Mouse (Mus musculus): ENCODE data around the gene Tmem121. TPM values are rescaled to one million over a fixed set of nuclear protein-coding genes. Genes with fewer than 3 reads are reported as not detected.
A peak's percentile ranks its signal among the peaks of the same experiment; 100 is the strongest.

Gene Tmem121
- polyA plus RNA-seq, 1 experiment from 2014 or later: 44.9 TPM

- peaks cover 54% of the 10 kb centered on the region for H3K4me1 ChIP-seq
- no peak overlapping the region for H3K27ac ChIP-seq
- WGBS: 61% methylated on average over 7 of the region's 7 CpGs
- peak overlapping the region; percentile 62 for H3K4me2 ChIP-seq
- H3K27me3 ChIP-seq (replicated peaks): no peaks in the 10 kb centered on the region
- H3K36me3 ChIP-seq (replicated peaks): peaks cover 13% of the 10 kb centered on the region; the same call in 1 of the 2 replicates
- peak overlapping the region; percentile 65; the same call in 1 of the 2 replicates for H3K9ac ChIP-seq
- ATAC-seq (replicated peaks): no peak
- no peaks in the 10 kb centered on the region for H3K9me3 ChIP-seq
- H3K4me3 ChIP-seq: peak overlapping the region; percentile 71
These were observed 42.6 kb upstream of the Tmem121 start for GRCm38 (mm10) chr12:113143164-113143563.

- WGBS: 84% methylated on average over 20 of the region's 20 CpGs
- Histone ChIP-seq H3K9ac (no peak overlapping the region), H3K4me2 (no peak overlapping the region), H3K4me1 (peaks cover 49% of the 10 kb centered on the region), H3K27ac (no peak overlapping the region), H3K9me3 (no peaks in the 10 kb centered on the region), H3K4me3 (no peak overlapping the region), H3K36me3 (replicated peaks) (peaks cover 13% of the 10 kb centered on the region; the same call in 1 of the 2 replicates), H3K27me3 (replicated peaks) (no peaks in the 10 kb centered on the region)
- ATAC-seq (replicated peaks): no peak
These were observed 41.6 kb upstream of the Tmem121 start for GRCm38 (mm10) chr12:113144001-113144756.

- no peaks in the 10 kb centered on the region for H3K9me3 ChIP-seq
- peaks cover 13% of the 10 kb centered on the region; the same call in 1 of the 2 replicates for H3K36me3 ChIP-seq (replicated peaks)
- no peaks in the 10 kb centered on the region for H3K27me3 ChIP-seq (replicated peaks)
- no peak overlapping the region for H3K27ac ChIP-seq
- no peak overlapping the region for H3K9ac ChIP-seq
- no peak for ATAC-seq (replicated peaks)
- H3K4me3 ChIP-seq: no peak overlapping the region
- WGBS: 91% methylated on average over 16 of the region's 16 CpGs
- H3K4me1 ChIP-seq: peaks cover 42% of the 10 kb centered on the region
- no peak overlapping the region for H3K4me2 ChIP-seq
These were observed 40.8 kb upstream of the Tmem121 start for GRCm38 (mm10) chr12:113144886-113145285.

- no peak overlapping the region for H3K9ac ChIP-seq
- no peak overlapping the region for H3K4me3 ChIP-seq
- peaks cover 42% of the 10 kb centered on the region for H3K4me1 ChIP-seq
- peaks cover 3% of the 10 kb centered on the region; the same call in 1 of the 2 replicates for H3K27me3 ChIP-seq (replicated peaks)
- H3K36me3 ChIP-seq (replicated peaks): peaks cover 13% of the 10 kb centered on the region; the same call in 1 of the 2 replicates
- H3K9me3 ChIP-seq: no peaks in the 10 kb centered on the region
- H3K4me2 ChIP-seq: no peak overlapping the region
- WGBS: 90% methylated on average over 5 of the region's 5 CpGs
- ATAC-seq (replicated peaks): no peak
- H3K27ac ChIP-seq: no peak overlapping the region
These were observed 40.1 kb upstream of the Tmem121 start for GRCm38 (mm10) chr12:113145591-113145990.

- Histone ChIP-seq H3K4me3 (no peak within 1 kb of the TSS), H3K4me1 (peaks cover 34% of the 10 kb centered on the region), H3K9ac (no peak within 1 kb of the TSS), H3K27me3 (replicated peaks) (peaks cover 11% of the 10 kb centered on the region; the same call in 1 of the 2 replicates), H3K27ac (no peak within 1 kb of the TSS), H3K9me3 (no peaks in the 10 kb centered on the region), H3K36me3 (replicated peaks) (peaks cover 13% of the 10 kb centered on the region; the same call in 1 of the 2 replicates), H3K4me2 (peak within 1 kb of the TSS; percentile 25)
- 0 out of 2 replicates have a peak, but pooled peaks have one; percentile 7 for ATAC-seq (replicated peaks)
- 10% methylated on average over 45 of the region's 45 CpGs for WGBS
These were observed 39.3 kb upstream of the Tmem121 start, which contains the start of gene Crip1 for GRCm38 (mm10) chr12:113146112-113147057. Crip1 (plus strand) TSS chr12:113146316.

GRCm38 (mm10) chr12:113147481-113147880 is 38.2 kb upstream of the Tmem121 start:
- H3K9ac ChIP-seq: no peak overlapping the region
- H3K9me3 ChIP-seq: no peaks in the 10 kb centered on the region
- H3K27me3 ChIP-seq (replicated peaks): peaks cover 20% of the 10 kb centered on the region; the same call in 1 of the 2 replicates
- no peak overlapping the region for H3K4me2 ChIP-seq
- no peak overlapping the region for H3K27ac ChIP-seq
- peaks cover 30% of the 10 kb centered on the region for H3K4me1 ChIP-seq
- WGBS: 84% methylated on average over 8 of the region's 8 CpGs
- H3K4me3 ChIP-seq: no peak overlapping the region
- no peak for ATAC-seq (replicated peaks)
- H3K36me3 ChIP-seq (replicated peaks): peaks cover 13% of the 10 kb centered on the region; the same call in 1 of the 2 replicates

GRCm38 (mm10) chr12:113148381-113149035 is 37.2 kb upstream of the Tmem121 start:
- Histone ChIP-seq H3K9ac (no peak overlapping the region), H3K4me1 (peaks cover 20% of the 10 kb centered on the region), H3K27me3 (replicated peaks) (peaks cover 26% of the 10 kb centered on the region; the same call in 1 of the 2 replicates), H3K36me3 (replicated peaks) (peaks cover 13% of the 10 kb centered on the region; the same call in 1 of the 2 replicates), H3K4me2 (no peak overlapping the region), H3K4me3 (no peak overlapping the region), H3K27ac (no peak overlapping the region), H3K9me3 (no peaks in the 10 kb centered on the region)
- no peak for ATAC-seq (replicated peaks)
- WGBS: 48% methylated on average over 16 of the region's 16 CpGs

- 55% methylated on average over 4 of the region's 4 CpGs for WGBS
- no peak for ATAC-seq (replicated peaks)
- peaks cover 26% of the 10 kb centered on the region; the same call in 1 of the 2 replicates for H3K27me3 ChIP-seq (replicated peaks)
These were observed 36.4 kb upstream of the Tmem121 start for GRCm38 (mm10) chr12:113149341-113149740.

GRCm38 (mm10) chr12:113149896-113150295 is 35.8 kb upstream of the Tmem121 start:
- ATAC-seq (replicated peaks): no peak
- no peak overlapping the region for H3K27ac ChIP-seq
- H3K4me3 ChIP-seq: no peak overlapping the region
- 80% methylated on average over 3 of the region's 3 CpGs for WGBS
- peaks cover 21% of the 10 kb centered on the region for H3K4me1 ChIP-seq
- no peak overlapping the region for H3K4me2 ChIP-seq
- H3K27me3 ChIP-seq (replicated peaks): peaks cover 26% of the 10 kb centered on the region; the same call in 1 of the 2 replicates
- H3K9me3 ChIP-seq: no peaks in the 10 kb centered on the region
- no peak overlapping the region for H3K9ac ChIP-seq
- no peaks in the 10 kb centered on the region for H3K36me3 ChIP-seq (replicated peaks)

More at GRCm38 (mm10) chr12:113149341-113149740, 36.4 kb upstream of the Tmem121 start:
- H3K36me3 ChIP-seq (replicated peaks): peaks cover 5% of the 10 kb centered on the region; the same call in 1 of the 2 replicates
- peaks cover 20% of the 10 kb centered on the region for H3K4me1 ChIP-seq
- H3K4me2 ChIP-seq: no peak overlapping the region
- no peak overlapping the region for H3K9ac ChIP-seq
- no peaks in the 10 kb centered on the region for H3K9me3 ChIP-seq
- H3K27ac ChIP-seq: no peak overlapping the region
- no peak overlapping the region for H3K4me3 ChIP-seq

- ATAC-seq (replicated peaks): no peak
- Histone ChIP-seq H3K9me3 (no peaks in the 10 kb centered on the region), H3K27me3 (replicated peaks) (peaks cover 26% of the 10 kb centered on the region; the same call in 1 of the 2 replicates), H3K36me3 (replicated peaks) (no peaks in the 10 kb centered on the region), H3K27ac (no peak overlapping the region), H3K9ac (no peak overlapping the region), H3K4me1 (peaks cover 28% of the 10 kb centered on the region), H3K4me2 (no peak overlapping the region), H3K4me3 (no peak overlapping the region)
- WGBS: 82% methylated on average over 4 of the region's 4 CpGs
These were observed 35.1 kb upstream of the Tmem121 start for GRCm38 (mm10) chr12:113150591-113150990.

- WGBS: 81% methylated on average over 8 of the region's 8 CpGs
- no peak for ATAC-seq (replicated peaks)
- Histone ChIP-seq H3K4me1 (peaks cover 28% of the 10 kb centered on the region), H3K9me3 (no peaks in the 10 kb centered on the region), H3K4me3 (no peak overlapping the region), H3K36me3 (replicated peaks) (no peaks in the 10 kb centered on the region), H3K27ac (no peak overlapping the region), H3K27me3 (replicated peaks) (peaks cover 26% of the 10 kb centered on the region; the same call in 1 of the 2 replicates), H3K9ac (no peak overlapping the region), H3K4me2 (no peak overlapping the region)
These were observed 34.7 kb upstream of the Tmem121 start for GRCm38 (mm10) chr12:113151046-113151445.
